Mouse (Mus musculus) heart, embryonic 16.5 days (tissue): Measurements from ENCODE around the gene Gemin5. TPM values are rescaled to one million over a fixed set of nuclear protein-coding genes. Genes with fewer than 3 reads are reported as not detected.
"Not testable (repeated sequence)": the region's sequence is repeated elsewhere in the genome, so short reads cannot be mapped to it uniquely, and the experiment has no call there.

Experiments
- ATAC-seq: fragments of 200-750 bp; cut with Nextera tagmentation; replicated peaks from 2 replicates; pipeline ENCODE4 v1.8.0; 2017; ENCODE audit warnings: moderate number of reproducible peaks; ENCODE audit not compliant: insufficient read depth, low FRiP score; ENCODE audit errors: extremely low read depth
- H3K27ac ChIP-seq: fragments of 300-500 bp; sonication (generic); 2 replicates; pipeline ENCODE4 v1.5.1; 2014; ENCODE audit warnings: mild to moderate bottlenecking, low read length, control low read depth, moderate library complexity
- H3K27me3 ChIP-seq: fragments of 300-500 bp; sonication (generic); 2 replicates; pipeline ENCODE4 v1.6.1; 2014; ENCODE audit warnings: low read length, mixed read lengths; ENCODE audit not compliant: control insufficient read depth, insufficient read depth
- H3K36me3 ChIP-seq: fragments of 300-500 bp; sonication (generic); 2 replicates; pipeline ENCODE4 v1.6.1; 2014; ENCODE audit not compliant: control insufficient read depth, insufficient read depth
- H3K4me1 ChIP-seq: fragments of 300-500 bp; sonication (generic); 2 replicates; pipeline ENCODE4 v1.6.1; 2014; ENCODE audit warnings: low read length, mixed read lengths; ENCODE audit not compliant: control insufficient read depth, insufficient read depth
- H3K4me2 ChIP-seq: fragments of 300-500 bp; sonication (generic); 2 replicates; pipeline ENCODE4 v1.6.1; 2014; ENCODE audit warnings: low read depth, mild to moderate bottlenecking, control low read depth, low read length
- H3K4me3 ChIP-seq: fragments of 300-500 bp; sonication (generic); 2 replicates; pipeline ENCODE4 v1.5.1; 2014; ENCODE audit warnings: mild to moderate bottlenecking, control low read depth, low read length
- H3K9ac ChIP-seq: fragments of 300-500 bp; sonication (generic); 2 replicates; pipeline ENCODE4 v1.6.1; 2014; ENCODE audit warnings: low read length, control low read depth
- H3K9me3 ChIP-seq: fragments of 300-500 bp; sonication (generic); replicated peaks from 2 replicates; pipeline ENCODE4 v1.6.1; 2016; ENCODE audit warnings: low read length; ENCODE audit not compliant: control insufficient read depth
- WGBS: fragments of 180-500 bp; shearing (Covaris S2); extraction: QIAGEN DNeasy Blood & Tissue Kit; methylation state at CpG from one replicate; pipeline ENCODE4 v1.1.7; 2014; 5-methylcytosine and 5-hydroxymethylcytosine counted together
- polyA plus RNA-seq: library from polyadenylated mRNA; unstranded; fragments of >200 nt; fragmentation: Nextera tagmentation; extraction: Ambion mirVana; gene quantifications from 2 replicates; pipeline ENCODE4 v1.2.1, GENCODE M21; 2015

Gene Gemin5
- polyA plus RNA-seq, 1 experiment from 2014 or later: 11.5 TPM

GRCm38 (mm10) chr11:58183579-58183978 is 15.2 kb upstream of the Gemin5 start:
- H3K36me3 ChIP-seq: peaks cover 4% of the 10 kb centered on the region; the same call in 1 of the 2 replicates
- ATAC-seq: no peak
- H3K9ac ChIP-seq: no peak overlapping the region
- no peak overlapping the region for H3K4me3 ChIP-seq
- peak overlapping the region; percentile 7; the same call in 1 of the 2 replicates for H3K27ac ChIP-seq
- no peaks in the 10 kb centered on the region for H3K27me3 ChIP-seq
- H3K4me1 ChIP-seq: peaks cover 6% of the 10 kb centered on the region; the same call in 1 of the 2 replicates
- 97% methylated on average over 3 of the region's 3 CpGs for WGBS
- H3K4me2 ChIP-seq: no peak overlapping the region
- H3K9me3 ChIP-seq: no peaks in the 10 kb centered on the region

- H3K27me3 ChIP-seq: no peaks in the 10 kb centered on the region
- no peak overlapping the region for H3K9ac ChIP-seq
- peaks cover 20% of the 10 kb centered on the region for H3K36me3 ChIP-seq
- peaks cover 6% of the 10 kb centered on the region; the same call in 1 of the 2 replicates for H3K4me1 ChIP-seq
- 85% methylated on average over 7 of the region's 7 CpGs for WGBS
- no peak overlapping the region for H3K4me2 ChIP-seq
- no peak for ATAC-seq
- no peak overlapping the region for H3K4me3 ChIP-seq
- 0 out of 2 replicates have a peak overlapping the region, but pooled peaks have one; percentile 43 for H3K27ac ChIP-seq
- H3K9me3 ChIP-seq: no peaks in the 10 kb centered on the region
Observed at GRCm38 (mm10) chr11:58180756-58181155, 12.4 kb upstream of the Gemin5 start.

DNA sequence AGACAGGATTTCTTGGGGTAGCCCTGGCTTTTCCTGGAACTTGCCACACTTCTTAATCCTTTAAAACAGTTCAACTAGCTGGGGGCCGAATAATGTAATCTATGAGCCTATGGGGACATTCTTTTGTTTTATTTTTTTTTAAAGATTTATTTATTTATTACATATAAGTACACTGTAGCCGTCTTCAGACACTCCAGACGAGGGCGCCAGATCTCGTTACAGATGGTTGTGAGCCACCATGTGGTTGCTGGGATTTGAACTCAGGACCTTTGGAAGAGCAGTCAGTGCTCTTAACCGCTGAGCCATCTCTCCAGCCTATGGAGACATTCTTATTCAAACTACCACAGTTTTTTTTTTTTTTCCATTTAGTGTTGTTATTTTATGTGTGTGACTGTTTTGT is 11.6 kb upstream of the Gemin5 start:
- not testable (repeated sequence) for H3K4me3 ChIP-seq, H3K9me3 ChIP-seq, H3K27ac ChIP-seq, H3K4me1 ChIP-seq, H3K4me2 ChIP-seq, H3K9ac ChIP-seq, ATAC-seq, H3K27me3 ChIP-seq
- WGBS: 91% methylated on average over 6 of the region's 6 CpGs
- peaks cover 28% of the 10 kb centered on the region for H3K36me3 ChIP-seq

- no peak overlapping the region for H3K9ac ChIP-seq
- H3K4me1 ChIP-seq: peaks cover 6% of the 10 kb centered on the region; the same call in 1 of the 2 replicates
- WGBS: 27% methylated on average over 3 of the region's 3 CpGs
- no peak overlapping the region for H3K4me2 ChIP-seq
- H3K4me3 ChIP-seq: no peak overlapping the region
- no peak overlapping the region for H3K27ac ChIP-seq
- H3K27me3 ChIP-seq: no peaks in the 10 kb centered on the region
- peaks cover 31% of the 10 kb centered on the region for H3K36me3 ChIP-seq
- ATAC-seq: no peak
- no peaks in the 10 kb centered on the region for H3K9me3 ChIP-seq
Observed at GRCm38 (mm10) chr11:58179563-58179962, 11.2 kb upstream of the Gemin5 start.

DNA sequence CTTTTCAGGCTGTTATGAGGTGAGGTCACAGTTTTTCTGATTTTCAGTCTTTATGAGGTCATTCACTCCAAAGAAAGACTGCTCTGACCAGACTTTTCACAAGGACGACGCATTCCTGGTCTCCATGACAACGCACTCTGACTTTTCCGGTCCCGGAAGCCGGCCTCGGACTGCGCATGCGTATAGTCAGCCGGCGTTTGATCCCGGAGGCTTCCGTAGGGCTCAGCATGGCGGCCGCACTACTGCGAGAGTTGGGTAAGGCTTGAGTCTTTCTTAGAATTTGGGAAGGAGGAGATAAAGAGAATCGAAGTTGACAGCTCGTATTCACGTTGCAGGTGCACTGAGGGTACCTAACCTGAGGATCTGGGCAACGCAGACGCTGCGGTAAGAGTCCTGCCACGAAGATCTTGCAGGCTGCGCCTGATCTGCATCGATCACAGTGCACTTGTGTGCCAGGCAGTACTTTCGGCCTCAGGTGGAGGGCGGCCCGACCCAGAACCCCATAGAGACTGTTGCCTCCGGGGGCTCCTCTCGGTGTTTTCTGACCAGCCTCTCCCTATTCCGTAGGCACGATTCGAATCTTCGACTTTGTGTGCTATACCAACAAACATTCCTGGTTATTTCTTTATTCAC is 3.2 kb upstream of the Gemin5 start, which contains the start of gene Mrpl22:
Mrpl22 (plus strand) TSS at position 203 of the 633 bp plus-strand sequence.
- Histone ChIP-seq H3K9ac (peak within 1 kb of the TSS; percentile 88), H3K4me3 (peak within 1 kb of the TSS; percentile 89), H3K4me1 (peaks cover 16% of the 10 kb centered on the region), H3K27me3 (no peaks in the 10 kb centered on the region), H3K4me2 (peak within 1 kb of the TSS; percentile 77), H3K27ac (0 out of 2 replicates have a peak within 1 kb of the TSS, but pooled peaks have one; percentile 32), H3K9me3 (no peaks in the 10 kb centered on the region), H3K36me3 (peaks cover 26% of the 10 kb centered on the region)
- ATAC-seq: peak; percentile 75
- under 1% methylated on average over 34 of the region's 34 CpGs for WGBS

DNA sequence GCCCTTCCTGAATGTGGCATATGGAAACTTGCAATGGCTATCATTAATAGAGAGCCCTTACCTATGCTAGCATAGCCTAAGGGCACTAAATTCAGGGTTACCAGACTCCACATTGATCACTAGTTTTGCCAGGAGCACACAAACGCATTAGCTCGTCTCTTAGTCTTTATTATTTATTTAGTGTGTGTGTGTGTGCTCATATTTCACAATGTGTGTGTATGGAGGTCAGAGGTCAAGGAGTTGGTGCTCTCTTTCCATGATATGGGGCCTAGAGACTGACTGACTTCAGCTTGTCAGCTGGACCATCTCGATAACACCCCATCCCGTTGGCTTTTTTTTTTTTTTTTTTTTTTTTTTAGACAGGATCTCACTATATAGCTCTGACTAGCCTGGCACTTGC is 1.3 kb upstream of the Gemin5 start:
- H3K9me3 ChIP-seq: no peaks in the 10 kb centered on the region
- WGBS: 71% methylated on average over 4 of the region's 4 CpGs

DNA sequence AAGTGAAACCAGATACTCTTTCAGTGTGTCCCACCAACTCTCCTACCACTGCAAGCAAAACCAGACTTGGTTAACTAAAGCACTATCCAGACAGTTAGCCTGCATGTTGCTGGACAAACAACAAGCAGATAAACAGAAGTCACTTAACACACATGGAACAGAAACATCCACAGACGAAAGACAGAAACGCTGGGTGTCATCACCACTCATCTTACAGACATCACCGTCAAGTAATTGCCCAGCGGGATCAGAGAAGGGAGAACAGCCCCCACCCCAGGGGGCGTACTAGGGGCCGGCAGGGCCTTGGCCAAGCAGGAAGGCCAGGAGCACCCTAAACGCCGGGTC is 545 bp downstream of the Gemin5 start:
- H3K4me3 ChIP-seq: peak overlapping the region; percentile 67
- H3K27ac ChIP-seq: no peak overlapping the region
- peak overlapping the region; percentile 87 for H3K4me2 ChIP-seq
- ATAC-seq: peak; percentile 56
- no peaks in the 10 kb centered on the region for H3K9me3 ChIP-seq
- H3K27me3 ChIP-seq: no peaks in the 10 kb centered on the region
- peaks cover 25% of the 10 kb centered on the region for H3K36me3 ChIP-seq
- peaks cover 16% of the 10 kb centered on the region for H3K4me1 ChIP-seq
- H3K9ac ChIP-seq: peak overlapping the region; percentile 73
- 0% methylated on average over 8 of the region's 8 CpGs for WGBS

More for the DNA sequence above, 1.3 kb upstream of the Gemin5 start:
- Histone ChIP-seq H3K36me3 (peaks cover 24% of the 10 kb centered on the region), H3K9ac (no peak overlapping the region), H3K4me2 (no peak overlapping the region), H3K27me3 (no peaks in the 10 kb centered on the region), H3K27ac (no peak overlapping the region), H3K4me1 (peaks cover 16% of the 10 kb centered on the region), H3K4me3 (no peak overlapping the region)
- no peak for ATAC-seq

GRCm38 (mm10) chr11:58165072-58165471 is 3.3 kb downstream of the Gemin5 start:
- Histone ChIP-seq H3K27me3 (no peaks in the 10 kb centered on the region), H3K4me1 (peaks cover 4% of the 10 kb centered on the region), H3K4me3 (no peak overlapping the region), H3K4me2 (no peak overlapping the region), H3K9ac (no peak overlapping the region), H3K27ac (no peak overlapping the region), H3K9me3 (no peaks in the 10 kb centered on the region), H3K36me3 (peaks cover 31% of the 10 kb centered on the region)
- ATAC-seq: no peak
- 94% methylated on average over 2 of the region's 2 CpGs for WGBS

GRCm38 (mm10) chr11:58156871-58157270 is 11.5 kb downstream of the Gemin5 start:
- no peak overlapping the region for H3K9ac ChIP-seq
- no peak overlapping the region for H3K4me2 ChIP-seq
- no peaks in the 10 kb centered on the region for H3K9me3 ChIP-seq
- H3K4me1 ChIP-seq: no peaks in the 10 kb centered on the region
- H3K27ac ChIP-seq: no peak overlapping the region
- no peaks in the 10 kb centered on the region for H3K27me3 ChIP-seq
- no peak overlapping the region for H3K4me3 ChIP-seq
- no peak for ATAC-seq
- 74% methylated on average over 3 of the region's 3 CpGs for WGBS
- H3K36me3 ChIP-seq: peaks cover 34% of the 10 kb centered on the region
